ENCODE assay signal across 8 mouse cellular contexts in the genomic region with DNA sequence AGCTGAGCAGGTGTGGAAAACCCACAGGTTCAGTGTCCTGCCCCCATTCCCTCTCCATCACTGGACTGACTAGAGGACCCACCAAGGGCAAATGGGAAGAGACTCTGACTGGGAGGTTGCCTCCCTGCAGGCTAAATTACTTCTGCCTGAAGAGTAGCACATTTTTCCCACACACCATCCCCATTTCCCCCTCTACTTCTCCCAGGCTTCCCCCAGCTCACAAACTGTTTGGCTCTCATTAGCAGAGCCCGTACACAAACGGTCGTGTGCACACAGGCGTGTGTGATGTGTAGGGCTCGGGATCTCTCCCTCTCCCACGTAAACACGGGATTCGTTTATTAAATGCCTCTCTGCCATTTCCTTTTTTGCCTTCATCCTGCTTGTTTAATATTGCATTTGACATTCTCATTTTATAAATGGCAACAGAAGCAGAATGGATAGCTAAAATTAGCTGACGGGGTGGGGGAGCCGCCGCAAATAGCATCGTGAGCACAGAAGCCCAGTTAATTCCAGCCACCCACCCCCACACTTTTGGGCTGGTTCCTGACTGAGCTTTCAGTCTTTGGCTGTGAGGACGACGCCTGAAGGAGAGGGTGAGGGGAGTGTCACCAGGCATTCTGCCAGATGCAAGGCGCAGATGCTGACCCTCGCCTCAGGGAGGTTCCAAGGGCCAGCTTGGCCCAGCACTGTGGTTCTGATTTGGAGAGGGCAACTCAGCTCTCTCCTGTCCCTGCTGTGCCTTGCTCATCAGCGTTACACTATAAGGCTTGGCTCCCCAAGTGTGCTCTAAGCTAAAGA.
DNase-seq lines count a peak whose midpoint lies in the region; ATAC-seq and TF ChIP-seq lines count a peak whose summit lies in the region.

No protein-coding gene starts in this region.

- no peaks in the 10 kb centered on the region for H3K9me3 ChIP-seq in liver, postnatal 0 days (ENCODE audit: low read length)
- H3K9me3 ChIP-seq in hindbrain, embryonic 10.5 days = no peaks in the 10 kb centered on the region
- no peaks in the 10 kb centered on the region for H3K9me3 ChIP-seq in midbrain, embryonic 13.5 days
- no peaks in the 10 kb centered on the region for H3K9me3 ChIP-seq in stomach, embryonic 14.5 days (ENCODE audit: control insufficient read depth, low read depth, low read length)

- no peak overlapping the region for H3K4me3 ChIP-seq in liver, postnatal 0 days (ENCODE audit: low read depth, low read length)
- no peak overlapping the region for H3K4me3 ChIP-seq in hindbrain, embryonic 10.5 days
- H3K4me3 ChIP-seq in midbrain, embryonic 13.5 days (replicated peaks) = no peak overlapping the region
- no peak overlapping the region for H3K4me3 ChIP-seq in stomach, embryonic 14.5 days (ENCODE audit: low read depth, low read length)

- no peak overlapping the region for H3K4me2 ChIP-seq in liver, postnatal 0 days (ENCODE audit: low read depth, low read length)
- 0 out of 2 replicates have a peak overlapping the region, but pooled peaks have one; percentile 12 for H3K4me2 ChIP-seq in midbrain, embryonic 13.5 days (replicated peaks)
- H3K4me2 ChIP-seq in stomach, embryonic 14.5 days (replicated peaks; ENCODE audit: low read depth, low read length) = peak overlapping the region; percentile 30

- peaks cover 7% of the 10 kb centered on the region; the same call in 1 of the 2 replicates for H3K4me1 ChIP-seq in liver, postnatal 0 days (ENCODE audit: insufficient read depth)
- peaks cover 90% of the 10 kb centered on the region for H3K4me1 ChIP-seq in hindbrain, embryonic 10.5 days (replicated peaks)
- H3K4me1 ChIP-seq in midbrain, embryonic 13.5 days (replicated peaks) = peaks cover 83% of the 10 kb centered on the region
- H3K4me1 ChIP-seq in stomach, embryonic 14.5 days (ENCODE audit: control insufficient read depth, insufficient read depth, low read length) = peaks cover 48% of the 10 kb centered on the region

- 72% methylated on average over 17 of the region's 17 CpGs for WGBS in liver, postnatal 0 days (ENCODE audit: insufficient replicate concordance)
- WGBS in hindbrain, embryonic 10.5 days = 48% methylated on average over 17 of the region's 17 CpGs
- whole genome bisulfite sequencing in midbrain, embryonic 13.5 days = 22% methylated on average over 17 of the region's 17 CpGs
- WGBS in stomach, embryonic 14.5 days = 19% methylated on average over 17 of the region's 17 CpGs

- H3K27ac ChIP-seq in liver, postnatal 0 days (ENCODE audit: low read depth) = no peak overlapping the region
- peak overlapping the region; percentile 86 for H3K27ac ChIP-seq in hindbrain, embryonic 10.5 days
- H3K27ac ChIP-seq in midbrain, embryonic 13.5 days = peak overlapping the region; percentile 83
- H3K27ac ChIP-seq in stomach, embryonic 14.5 days (ENCODE audit: low read length) = peak overlapping the region; percentile 87

- no peak overlapping the region for H3K9ac ChIP-seq in liver, postnatal 0 days (replicated peaks)
- H3K9ac ChIP-seq in midbrain, embryonic 13.5 days (replicated peaks) = peak overlapping the region; percentile 52
- no peak overlapping the region for H3K9ac ChIP-seq in stomach, embryonic 14.5 days (replicated peaks; ENCODE audit: low read depth, low read length)

- no peak for ATAC-seq in liver, postnatal 0 days
- peak; percentile 50 for ATAC-seq in midbrain, embryonic 13.5 days
- 0 out of 2 replicates have a peak, but pooled peaks have one; percentile 25 for ATAC-seq in stomach, embryonic 14.5 days (ENCODE audit: insufficient number of reproducible peaks, insufficient read depth, low FRiP score, low read depth)
- ATAC-seq in erythroid progenitor cell, adult 5-6 weeks (replicated peaks; ENCODE audit: low FRiP score, poor library complexity, severe bottlenecking) = no peak

- TF ChIP-seq EP300 in liver, postnatal 0 days (IDR thresholded peaks at IDR 0.05; ENCODE audit: low read depth) = no peak

- TF ChIP-seq CTCF in liver, postnatal 0 days (IDR thresholded peaks at IDR 0.05; ENCODE audit: low read depth) = no peak

- peak; percentile 21 for DNase-seq in liver
- no peak for DNase-seq in liver, postnatal 0 days
- DNase-seq in frontal cortex, postnatal 14 days (ENCODE audit: low spot score in 2 of 2) = peak; percentile 68 to 69
- no peak for DNase-seq in hindbrain, embryonic 10.5 days (ENCODE audit: low spot score)
- DNase-seq in layer of hippocampus, adult 8-10 months (ENCODE audit: low spot score in 2 of 2) = peak; percentile 48 to 62

- no peaks in the 10 kb centered on the region; the same call in 1 of the 2 replicates for H3K36me3 ChIP-seq in liver, postnatal 0 days (replicated peaks; ENCODE audit: insufficient read depth, low read length)
- peaks cover 51% of the 10 kb centered on the region for H3K36me3 ChIP-seq in hindbrain, embryonic 10.5 days
- no peaks in the 10 kb centered on the region; the same call in 1 of the 2 replicates for H3K36me3 ChIP-seq in midbrain, embryonic 13.5 days
- H3K36me3 ChIP-seq in stomach, embryonic 14.5 days (ENCODE audit: control insufficient read depth, insufficient read depth, low read length) = no peaks in the 10 kb centered on the region

- no peaks in the 10 kb centered on the region for H3K27me3 ChIP-seq in liver, postnatal 0 days (ENCODE audit: insufficient read depth, low read length)
- H3K27me3 ChIP-seq in hindbrain, embryonic 10.5 days (ENCODE audit: insufficient read depth, poor library complexity, severe bottlenecking) = no peaks in the 10 kb centered on the region
- H3K27me3 ChIP-seq in midbrain, embryonic 13.5 days = no peaks in the 10 kb centered on the region
- no peaks in the 10 kb centered on the region for H3K27me3 ChIP-seq in stomach, embryonic 14.5 days (ENCODE audit: control insufficient read depth, insufficient read depth, low read length)

Comparison
In these comparisons a context has a peak if more than half of its experiments do, and no peak if none do; other contexts are left out.
1. DNase-seq: peak in liver (single experiment), frontal cortex, postnatal 14 days (2 of 2) and layer of hippocampus, adult 8-10 months (2 of 2); none in liver, postnatal 0 days (single experiment) and hindbrain, embryonic 10.5 days (single experiment).
2. ATAC-seq: peak in midbrain, embryonic 13.5 days (single experiment) and stomach, embryonic 14.5 days (single experiment); none in liver, postnatal 0 days (single experiment) and erythroid progenitor cell, adult 5-6 weeks (single experiment).